Mouse (Mus musculus): ENCODE results near the gene Gm36864.
"Not testable (repeated sequence)": the region's sequence is repeated elsewhere in the genome, so short reads cannot be mapped to it uniquely, and the experiment has no call there.

The Gm36864 gene

DNA sequence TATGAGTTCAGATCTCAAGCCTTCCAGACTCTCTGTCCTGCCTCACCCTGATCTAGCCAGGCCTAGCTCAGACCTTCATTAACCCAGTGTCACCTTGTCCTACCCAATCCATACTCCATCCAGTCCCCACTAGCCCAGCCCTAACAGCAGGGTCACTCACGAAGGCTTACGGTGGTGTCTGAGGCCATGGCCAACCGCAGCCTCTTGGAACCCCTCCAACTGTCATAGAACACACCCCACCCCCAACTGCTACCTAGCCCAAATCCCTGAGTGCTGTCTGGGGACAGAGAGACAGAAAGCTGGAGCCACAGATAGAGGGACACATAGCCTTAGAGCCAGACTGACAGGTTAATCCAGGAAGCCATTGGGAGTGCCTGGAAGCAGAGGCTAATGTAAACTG is at the start of gene Gm36864:
Gm36864 (plus strand) TSS at position 269 of the 400 bp plus-strand sequence.
- no peak for DNase-seq (ENCODE audit: low spot score in 2 of 2)

- not testable (repeated sequence) for DNase-seq (ENCODE audit: low spot score in 2 of 2)
Measured at GRCm38 (mm10) chr7:44186516-44186915, 49.5 kb upstream of the Gm36864 start.

DNA sequence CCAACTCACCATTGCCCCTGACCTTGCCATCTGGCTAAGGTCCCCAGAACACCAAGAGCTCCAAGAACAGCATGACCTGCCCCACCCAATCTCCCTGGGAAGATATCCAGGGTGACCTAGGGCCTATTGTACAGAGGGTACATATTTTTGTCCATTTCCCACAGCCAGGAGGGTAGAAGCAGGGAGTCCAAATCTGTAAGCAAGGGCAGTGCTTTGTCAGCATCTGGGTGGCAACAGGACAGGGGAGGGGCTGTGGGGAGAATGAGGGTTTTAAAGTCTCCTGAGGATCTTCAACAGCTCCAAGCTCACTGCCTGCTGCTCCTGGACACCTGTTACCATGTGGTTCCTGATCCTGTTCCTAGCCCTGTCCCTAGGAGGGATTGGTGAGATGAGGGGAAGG is 48.0 kb upstream of the Gm36864 start, which contains the start of gene Klk1b24:
Klk1b24 (plus strand) TSS at position 301 of the 400 bp plus-strand sequence.
- DNase-seq (ENCODE audit: low spot score in 2 of 2): not testable (repeated sequence)

GRCm38 (mm10) chr7:44193466-44193865 is 42.5 kb upstream of the Gm36864 start:
- DNase-seq (ENCODE audit: low spot score in 2 of 2): not testable (repeated sequence)

- no peak for DNase-seq (ENCODE audit: low spot score in 2 of 2)
Measured at GRCm38 (mm10) chr7:44197891-44198290, 38.1 kb upstream of the Gm36864 start, which contains the start of gene Klk1b3. Klk1b3 (plus strand) TSS chr7:44198191.

DNA sequence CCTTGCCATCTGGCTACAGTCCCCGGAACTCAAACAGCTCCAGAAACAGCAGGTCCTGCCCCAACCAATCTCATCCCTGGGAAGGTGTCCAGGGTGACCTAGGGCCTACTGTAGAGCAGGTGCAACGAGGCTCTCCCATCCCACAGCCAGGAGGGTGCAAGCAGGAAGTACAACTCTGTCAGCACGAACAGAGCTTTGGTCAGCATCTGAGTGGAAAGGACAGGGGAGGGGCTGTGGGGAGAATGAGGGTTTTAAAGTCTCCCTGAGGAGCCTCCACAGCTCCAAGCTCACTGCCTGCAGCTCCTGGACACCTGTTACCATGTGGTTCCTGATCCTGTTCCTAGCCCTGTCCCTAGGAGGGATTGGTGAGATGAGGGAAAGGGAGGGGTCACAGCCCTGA is 28.8 kb upstream of the Gm36864 start, which contains the start of gene Klk1b4:
Klk1b4 (plus strand) TSS at position 301 of the 400 bp plus-strand sequence.
- DNase-seq (ENCODE audit: low spot score in 2 of 2): not testable (repeated sequence)

- no peak for DNase-seq (ENCODE audit: low spot score in 2 of 2)
Measured at GRCm38 (mm10) chr7:44208307-44208706, 27.7 kb upstream of the Gm36864 start.

DNA sequence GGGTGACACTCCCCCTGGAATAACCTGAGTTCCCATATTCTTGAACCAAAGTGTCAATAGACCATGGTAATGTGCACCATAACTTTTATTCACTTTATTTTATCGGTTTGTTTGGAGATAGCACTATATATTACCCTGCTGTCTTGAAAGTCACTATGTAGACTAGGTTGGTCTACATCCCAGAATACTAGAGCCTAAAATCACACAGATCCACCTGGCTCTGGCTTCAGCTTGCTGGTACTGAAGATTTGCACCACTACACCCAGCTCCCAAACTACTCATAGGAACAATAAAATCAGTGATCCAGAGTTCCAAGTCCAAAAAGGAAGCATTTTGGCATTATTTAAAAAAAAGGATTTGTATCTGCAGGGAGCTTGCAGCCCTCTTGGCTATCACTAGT is 20.3 kb upstream of the Gm36864 start, which contains the start of gene Klk1b5:
Klk1b5 (plus strand) TSS at position 301 of the 400 bp plus-strand sequence.
- DNase-seq (ENCODE audit: low spot score in 2 of 2): no peak

- DNase-seq (ENCODE audit: low spot score in 2 of 2): not testable (repeated sequence)
Measured at GRCm38 (mm10) chr7:44221601-44222000, 14.4 kb upstream of the Gm36864 start.

DNA sequence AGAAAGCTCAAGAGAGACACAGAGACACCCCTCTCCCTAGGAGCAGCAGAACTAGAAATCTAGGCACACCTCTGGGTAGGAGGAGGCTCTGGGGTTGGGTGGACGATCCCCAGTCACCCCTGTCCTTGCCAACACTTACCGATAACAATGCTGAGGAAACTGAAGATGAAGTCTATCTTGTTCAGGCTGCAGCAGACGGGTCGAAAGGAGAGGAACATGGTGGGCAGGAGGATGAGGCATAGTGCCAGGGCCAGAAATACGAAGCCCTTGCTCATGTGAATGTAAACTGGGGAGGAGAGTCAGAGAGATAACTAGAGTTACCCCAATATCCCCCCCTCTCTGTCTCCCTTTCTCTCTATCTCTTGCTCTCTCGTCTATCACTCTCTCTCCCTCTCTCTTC is 13.6 kb upstream of the Gm36864 start:
- not testable (repeated sequence) for DNase-seq (ENCODE audit: low spot score in 2 of 2)

DNA sequence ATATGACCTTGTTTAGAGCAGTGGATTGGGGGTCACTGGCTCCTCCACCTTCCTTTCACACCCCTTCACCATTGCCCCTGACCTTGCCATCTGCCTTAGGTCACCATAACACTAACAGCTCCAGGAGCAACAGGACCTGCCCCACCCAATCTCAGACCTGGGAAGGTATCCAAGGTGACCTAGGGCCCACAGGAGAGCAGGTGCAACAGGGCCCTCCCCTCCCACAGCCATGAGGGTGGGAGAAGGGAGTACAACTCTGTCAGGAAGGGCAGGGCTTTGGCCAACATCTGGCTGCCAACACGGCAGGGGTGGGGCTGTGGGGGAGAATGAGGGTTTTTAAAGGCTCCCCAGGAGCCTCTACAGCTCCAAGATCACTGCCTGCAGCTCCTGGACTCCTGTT is 10.9 kb upstream of the Gm36864 start, which contains the start of gene Klk1:
Klk1 (plus strand) TSS at position 285 of the 400 bp plus-strand sequence.
- no peak for DNase-seq (ENCODE audit: low spot score in 2 of 2)

DNA sequence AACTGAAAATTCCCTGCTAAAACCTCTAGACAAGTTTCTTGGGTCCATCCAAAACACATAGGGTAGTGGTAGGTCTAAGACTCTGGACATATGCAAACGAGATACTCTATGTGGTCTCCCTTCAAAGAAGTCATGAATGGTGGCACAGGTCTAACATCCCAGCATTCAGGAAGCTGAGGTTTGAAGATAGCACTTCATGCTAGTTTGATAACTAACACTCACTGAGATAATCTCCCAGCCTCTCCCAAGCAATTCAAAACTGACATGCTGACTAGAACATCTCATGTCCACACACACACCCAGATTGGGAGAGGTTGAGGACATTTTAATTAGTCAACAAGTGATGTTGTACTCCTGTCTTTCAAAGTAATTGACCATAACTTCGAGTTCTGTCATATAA is 3.9 kb downstream of the Gm36864 start:
- no peak for DNase-seq (ENCODE audit: low spot score in 2 of 2)

- DNase-seq (ENCODE audit: low spot score in 2 of 2): no peak
Measured at GRCm38 (mm10) chr7:44240712-44241111, 4.7 kb downstream of the Gm36864 start.

GRCm38 (mm10) chr7:44241163-44241562 is 5.2 kb downstream of the Gm36864 start:
- no peak for DNase-seq (ENCODE audit: low spot score in 2 of 2)

GRCm38 (mm10) chr7:44244080-44244479 is 8.1 kb downstream of the Gm36864 start:
- DNase-seq (ENCODE audit: low spot score in 2 of 2): no peak

- DNase-seq (ENCODE audit: low spot score in 2 of 2): peak; percentile 92 to 93
Measured at GRCm38 (mm10) chr7:44246055-44246983, 10.3 kb downstream of the Gm36864 start, which contains the start of the genes 1700028J19Rik and 2410002F23Rik. 1700028J19Rik (minus strand) TSS chr7:44246695. 2410002F23Rik (plus strand) TSS chr7:44246722.

DNA sequence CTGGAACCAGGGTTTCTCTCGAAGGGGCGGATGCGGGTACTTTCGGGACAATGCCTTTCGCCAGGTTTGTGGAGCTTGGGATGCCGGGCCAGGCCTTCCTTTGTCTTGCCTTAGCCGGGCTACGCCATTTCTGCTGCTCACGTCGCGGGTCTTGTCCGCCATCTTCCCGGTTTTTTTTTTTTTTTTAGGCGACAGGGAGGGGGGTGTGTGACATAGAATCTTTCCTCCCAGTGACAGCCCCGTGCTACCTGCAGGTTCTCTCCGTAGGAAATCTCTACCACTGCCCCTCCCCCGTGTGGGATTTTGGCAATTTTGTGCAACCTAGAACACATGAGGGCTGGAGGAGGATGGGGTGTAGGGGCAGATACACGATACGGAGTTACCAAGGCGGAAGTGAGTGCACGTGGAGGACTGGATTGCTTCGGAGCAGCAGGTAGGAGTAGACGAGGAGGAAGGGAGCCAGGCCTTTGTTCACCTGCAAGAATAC is 11.1 kb downstream of the Gm36864 start:
- no peak for DNase-seq (ENCODE audit: low spot score in 2 of 2)

GRCm38 (mm10) chr7:44247971-44248370 is 12.0 kb downstream of the Gm36864 start:
- DNase-seq (ENCODE audit: low spot score in 2 of 2): no peak

- DNase-seq (ENCODE audit: low spot score in 2 of 2): no peak
Measured at GRCm38 (mm10) chr7:44249248-44249647, 13.3 kb downstream of the Gm36864 start.

DNA sequence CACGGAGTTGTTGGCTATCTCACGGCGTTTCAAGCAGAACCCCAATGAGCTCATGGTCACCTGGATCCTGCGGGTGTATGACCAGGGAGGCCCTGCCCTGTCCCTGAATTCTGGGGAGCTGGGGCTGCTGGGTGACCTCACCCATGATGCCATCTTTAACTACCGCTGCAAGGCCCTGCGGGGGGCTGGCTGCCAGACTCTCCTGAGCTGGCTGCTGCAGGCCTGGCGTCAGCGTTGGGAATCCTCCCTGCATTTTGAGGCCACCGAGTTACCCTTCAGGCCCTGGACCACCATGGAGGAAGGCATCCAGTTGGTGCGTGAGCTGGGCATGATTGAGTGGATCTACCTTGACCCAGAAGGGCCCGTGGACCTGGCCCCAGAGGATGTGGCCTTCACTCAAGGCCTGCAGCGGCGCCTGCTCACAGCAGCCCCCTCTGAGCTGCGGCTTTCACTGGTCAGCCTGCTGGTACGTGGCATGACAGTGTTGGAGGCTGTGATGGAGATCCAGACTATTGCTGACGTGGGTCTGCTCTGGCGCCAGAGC is 14.8 kb downstream of the Gm36864 start:
- not testable (repeated sequence) for DNase-seq (ENCODE audit: low spot score in 2 of 2)

DNA sequence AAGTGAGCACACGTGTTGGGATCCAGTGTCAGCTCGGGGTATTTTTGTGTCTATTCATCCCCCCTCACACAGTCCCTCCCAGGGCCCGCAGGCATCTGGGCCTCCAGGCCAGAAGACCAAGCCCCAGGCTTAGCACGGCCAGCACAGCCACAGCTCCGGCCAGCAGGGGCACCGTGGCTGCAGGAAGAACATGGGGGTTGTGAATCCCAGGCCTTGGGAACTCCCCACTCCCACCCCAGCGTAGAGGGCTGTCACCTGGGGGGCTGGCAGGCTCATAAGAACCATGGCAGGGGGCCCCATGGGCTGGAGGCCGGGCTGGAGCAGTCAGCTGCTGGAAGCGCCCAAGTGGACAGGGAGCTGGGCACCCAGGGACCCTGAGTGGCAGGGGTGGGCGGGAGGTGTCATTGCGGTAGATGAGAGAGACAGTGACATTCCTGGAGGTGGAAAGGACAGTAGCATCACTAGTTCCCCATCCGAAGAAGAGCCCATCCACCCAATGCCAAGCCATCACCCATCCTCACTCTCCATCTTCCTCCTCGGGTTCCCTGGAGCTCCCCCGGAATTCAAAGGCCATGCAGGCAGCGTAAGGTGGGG is 17.1 kb downstream of the Gm36864 start:
- no peak for DNase-seq (ENCODE audit: low spot score in 2 of 2)

DNA sequence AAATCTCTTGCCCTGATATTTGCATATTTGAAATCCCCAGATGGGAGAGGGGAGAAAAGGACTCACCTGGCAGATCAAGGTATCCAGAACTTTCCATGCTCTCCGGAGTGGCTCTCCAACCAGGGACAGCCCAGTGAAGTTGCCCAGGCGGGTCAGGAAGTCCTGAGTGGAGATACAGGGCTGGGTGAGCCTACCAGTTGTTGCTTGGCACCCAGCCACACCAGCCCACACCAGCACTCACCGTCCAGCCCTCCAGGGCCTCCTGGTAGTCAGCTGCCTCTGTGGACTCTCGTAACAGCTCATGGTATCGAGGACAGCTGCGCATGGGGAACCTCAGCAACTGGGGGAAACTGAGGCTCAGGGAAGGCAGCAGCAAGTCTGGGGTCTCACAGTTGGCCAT is 19.0 kb downstream of the Gm36864 start:
- no peak for DNase-seq (ENCODE audit: low spot score in 2 of 2)
